Mouse (Mus musculus) intestine, embryonic 14.5 days (tissue): Measurements from ENCODE around the gene Slc6a1. TPM values are rescaled to one million over a fixed set of nuclear protein-coding genes. Genes with fewer than 3 reads are reported as not detected.

Experiments
- ATAC-seq: fragments of 200-750 bp; cut with Nextera tagmentation; replicated peaks from 2 replicates; pipeline ENCODE4 v1.8.0; 2017; ENCODE audit warnings: low read depth, moderate number of reproducible peaks, moderate TSS enrichment, moderate library complexity; ENCODE audit not compliant: low FRiP score, low TSS enrichment
- DNase-seq: peaks from one replicate; pipeline ENCODE4 v3.0.0-alpha.2; 2018; ENCODE audit warnings: low spot score
- H3K27ac ChIP-seq: fragments of 300-500 bp; sonication (generic); 2 replicates; pipeline ENCODE4 v1.5.1; 2014; ENCODE audit warnings: low read depth, mild to moderate bottlenecking, control low read depth
- H3K27me3 ChIP-seq: fragments of 300-500 bp; sonication (generic); replicated peaks from 2 replicates; pipeline ENCODE4 v1.6.1; 2014; ENCODE audit warnings: low read length, control low read depth; ENCODE audit not compliant: control insufficient read depth, insufficient read depth
- H3K36me3 ChIP-seq: fragments of 300-500 bp; sonication (generic); 2 replicates; pipeline ENCODE4 v1.6.1; 2014; ENCODE audit warnings: low read length, control low read depth; ENCODE audit not compliant: control insufficient read depth, insufficient read depth
- H3K4me1 ChIP-seq: fragments of 300-500 bp; sonication (generic); replicated peaks from 2 replicates; pipeline ENCODE4 v1.6.1; 2014; ENCODE audit warnings: low read length, control low read depth, mixed read lengths; ENCODE audit not compliant: control insufficient read depth, insufficient read depth
- H3K4me2 ChIP-seq: fragments of 300-500 bp; sonication (generic); 2 replicates; pipeline ENCODE4 v1.6.1; 2014; ENCODE audit warnings: low read length
- H3K4me3 ChIP-seq: fragments of 300-500 bp; sonication (generic); 2 replicates; pipeline ENCODE4 v1.5.1; 2014; ENCODE audit warnings: low read depth, low read length, control low read depth, mixed read lengths
- H3K9ac ChIP-seq: fragments of 300-500 bp; sonication (generic); 2 replicates; pipeline ENCODE4 v1.6.1; 2014; ENCODE audit warnings: mild to moderate bottlenecking, low read length
- H3K9me3 ChIP-seq: fragments of 300-500 bp; sonication (generic); 2 replicates; pipeline ENCODE4 v1.6.1; 2016; ENCODE audit warnings: low read length, control low read depth; ENCODE audit not compliant: control insufficient read depth
- WGBS: fragments of 180-500 bp; shearing (Covaris S2); extraction: QIAGEN DNeasy Blood & Tissue Kit; methylation state at CpG from one replicate; pipeline ENCODE4 v1.1.7; 2014; 5-methylcytosine and 5-hydroxymethylcytosine counted together
- polyA plus RNA-seq: library from polyadenylated mRNA; unstranded; fragments of >200 nt; fragmentation: Nextera tagmentation; extraction: Ambion mirVana; gene quantifications from 2 replicates; pipeline ENCODE4 v1.2.1, GENCODE M21; 2014

Gene Slc6a1
- not detected in 2 replicates for polyA plus RNA-seq

GRCm38 (mm10) chr6:114282469-114283277 lies at the start of gene Slc6a1:
Gene Slc6a1 (plus strand): TSS chr6:114282635.
- Histone ChIP-seq H3K9ac (no peak within 1 kb of the TSS), H3K4me2 (peak within 1 kb of the TSS; percentile 16), H3K4me1 (no peaks in the 10 kb centered on the region), H3K27me3 (peaks cover 64% of the 10 kb centered on the region), H3K36me3 (no peaks in the 10 kb centered on the region), H3K27ac (no peak within 1 kb of the TSS), H3K9me3 (no peaks in the 10 kb centered on the region), H3K4me3 (no peak within 1 kb of the TSS)
- ATAC-seq (peak; percentile 91), DNase-seq (peak; percentile 80)
- WGBS, result 3% methylated on average over 43 of the region's 51 CpGs

- Histone ChIP-seq H3K4me3 (no peak overlapping the region), H3K9me3 (no peaks in the 10 kb centered on the region), H3K27ac (no peak overlapping the region), H3K36me3 (no peaks in the 10 kb centered on the region), H3K4me1 (no peaks in the 10 kb centered on the region), H3K9ac (no peak overlapping the region), H3K27me3 (no peaks in the 10 kb centered on the region), H3K4me2 (no peak overlapping the region)
- 32% methylated on average over 6 of the region's 6 CpGs for WGBS
- DNase-seq, result no peak
- no peak for ATAC-seq
Observed at GRCm38 (mm10) chr6:114238892-114239644, 43.4 kb upstream of the Slc6a1 start.

- H3K27ac ChIP-seq, result no peak overlapping the region
- ATAC-seq, result no peak
- no peak overlapping the region for H3K4me3 ChIP-seq
- no peaks in the 10 kb centered on the region for H3K9me3 ChIP-seq
- no peaks in the 10 kb centered on the region for H3K27me3 ChIP-seq
- no peak overlapping the region for H3K9ac ChIP-seq
- H3K4me2 ChIP-seq, result no peak overlapping the region
- no peaks in the 10 kb centered on the region for H3K4me1 ChIP-seq
- DNase-seq, result no peak
- WGBS, result 77% methylated on average over 11 of the region's 11 CpGs
- H3K36me3 ChIP-seq, result no peaks in the 10 kb centered on the region
Observed at GRCm38 (mm10) chr6:114245665-114246064, 36.8 kb upstream of the Slc6a1 start.

- no peak overlapping the region for H3K27ac ChIP-seq
- H3K36me3 ChIP-seq, result no peaks in the 10 kb centered on the region
- H3K9me3 ChIP-seq, result no peaks in the 10 kb centered on the region
- no peak overlapping the region for H3K4me3 ChIP-seq
- no peaks in the 10 kb centered on the region for H3K27me3 ChIP-seq
- H3K9ac ChIP-seq, result no peak overlapping the region
- peak; percentile 94 for DNase-seq
- H3K4me2 ChIP-seq, result no peak overlapping the region
- WGBS, result 7% methylated on average over 5 of the region's 5 CpGs
- peak; percentile 43; the same call in 1 of the 2 replicates for ATAC-seq
- no peaks in the 10 kb centered on the region for H3K4me1 ChIP-seq
Observed at GRCm38 (mm10) chr6:114250311-114250710, 32.1 kb upstream of the Slc6a1 start.

GRCm38 (mm10) chr6:114254927-114255326 lies 27.5 kb upstream of the Slc6a1 start:
- no peak for ATAC-seq
- H3K9me3 ChIP-seq, result no peaks in the 10 kb centered on the region
- no peak overlapping the region for H3K4me2 ChIP-seq
- no peaks in the 10 kb centered on the region for H3K36me3 ChIP-seq
- no peak overlapping the region for H3K27ac ChIP-seq
- no peaks in the 10 kb centered on the region for H3K4me1 ChIP-seq
- 75% methylated on average over 14 of the region's 14 CpGs for WGBS
- H3K9ac ChIP-seq, result no peak overlapping the region
- no peak overlapping the region for H3K4me3 ChIP-seq
- DNase-seq, result no peak
- no peaks in the 10 kb centered on the region for H3K27me3 ChIP-seq

GRCm38 (mm10) chr6:114257762-114258361 lies 24.6 kb upstream of the Slc6a1 start:
- H3K36me3 ChIP-seq, result no peaks in the 10 kb centered on the region
- H3K4me1 ChIP-seq, result no peaks in the 10 kb centered on the region
- no peak for DNase-seq
- no peak overlapping the region for H3K4me2 ChIP-seq
- H3K4me3 ChIP-seq, result no peak overlapping the region
- H3K9me3 ChIP-seq, result no peaks in the 10 kb centered on the region
- 74% methylated on average over 1 of the region's 1 CpGs for WGBS
- H3K9ac ChIP-seq, result no peak overlapping the region
- H3K27me3 ChIP-seq, result no peaks in the 10 kb centered on the region
- no peak overlapping the region for H3K27ac ChIP-seq
- ATAC-seq, result no peak

DNA sequence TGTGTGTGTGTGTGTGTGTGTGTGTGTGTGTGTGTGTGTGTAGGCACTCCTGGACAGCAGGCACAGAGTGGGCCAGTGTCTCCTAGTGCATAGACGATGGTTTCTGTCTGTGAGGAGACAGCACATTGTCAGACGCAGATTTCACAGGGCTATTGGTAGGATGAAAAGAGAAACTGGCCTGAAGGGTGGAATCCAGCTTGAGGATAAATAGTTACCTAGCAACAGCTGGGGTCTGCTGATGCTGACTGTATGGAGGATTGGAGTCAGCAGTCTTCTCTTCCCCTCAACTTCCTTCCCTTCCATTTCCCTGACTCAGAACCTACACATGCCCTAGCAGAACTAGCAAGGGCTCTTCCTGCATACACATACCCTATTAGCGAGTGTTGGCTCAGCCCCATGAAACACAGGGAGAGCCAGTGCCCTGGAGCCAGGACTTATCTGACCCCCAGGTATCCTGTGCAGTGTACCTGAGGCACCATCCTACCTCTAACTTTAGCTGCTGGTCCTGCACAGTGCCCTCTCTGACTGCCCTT lies 23.7 kb upstream of the Slc6a1 start:
- DNase-seq (no peak), ATAC-seq (no peak)
- H3K27me3 ChIP-seq, result no peaks in the 10 kb centered on the region
- WGBS, result 76% methylated on average over 3 of the region's 3 CpGs
- no peaks in the 10 kb centered on the region for H3K36me3 ChIP-seq
- no peaks in the 10 kb centered on the region for H3K4me1 ChIP-seq
- H3K9ac ChIP-seq, result no peak overlapping the region
- H3K27ac ChIP-seq, result no peak overlapping the region
- H3K9me3 ChIP-seq, result no peaks in the 10 kb centered on the region
- H3K4me2 ChIP-seq, result no peak overlapping the region
- no peak overlapping the region for H3K4me3 ChIP-seq

DNA sequence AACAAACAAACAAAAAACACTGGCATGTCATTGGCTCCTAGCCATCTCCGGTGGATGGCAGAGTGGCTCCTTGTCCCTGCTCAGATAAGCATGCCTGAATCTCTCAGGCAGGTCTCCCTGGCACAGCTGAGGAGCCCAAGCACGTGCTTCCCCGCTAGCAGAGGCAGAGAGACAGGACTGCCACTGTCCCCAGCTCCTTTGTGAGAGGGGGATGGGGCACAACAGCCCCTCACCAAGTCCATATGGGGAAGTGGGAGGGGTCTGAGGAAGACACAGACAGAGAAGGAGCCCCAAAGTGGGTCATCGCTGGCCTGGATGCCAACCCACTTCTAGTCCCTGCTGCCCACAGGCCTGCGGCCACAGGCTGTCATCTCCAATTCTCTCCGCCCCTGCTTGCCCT lies 20.8 kb upstream of the Slc6a1 start:
- Histone ChIP-seq H3K9ac (no peak overlapping the region), H3K4me2 (no peak overlapping the region), H3K27me3 (no peaks in the 10 kb centered on the region; the same call in 1 of the 2 replicates), H3K9me3 (no peaks in the 10 kb centered on the region), H3K4me3 (no peak overlapping the region), H3K36me3 (no peaks in the 10 kb centered on the region), H3K4me1 (no peaks in the 10 kb centered on the region), H3K27ac (no peak overlapping the region)
- DNase-seq (no peak), ATAC-seq (no peak)
- WGBS, result 62% methylated on average over 6 of the region's 6 CpGs
